Mouse (Mus musculus): ENCODE measurements at regions not wholly inside any gene's neighbourhood (a gene's known extent, or its start where the extent isn't known, plus 50 kb on each side); places are given as distances from the start of the nearest gene placed in this dataset.

GRCm38 (mm10) chr3:66506125-66506524 lies 209.5 kb upstream of the Veph1 start:
- ATAC-seq (ENCODE audit: low read depth), result no peak

GRCm38 (mm10) chr3:66505476-66506076 lies 208.9 kb upstream of the Veph1 start:
- Histone ChIP-seq H3K4me3 (ENCODE audit: low read length) (no peak overlapping the region), H3K36me3 (ENCODE audit: control insufficient read depth, insufficient read depth, low read length) (no peaks in the 10 kb centered on the region), H3K4me2 (ENCODE audit: low read depth, low read length) (no peak overlapping the region), H3K9me3 (ENCODE audit: control insufficient read depth, low read length) (no peaks in the 10 kb centered on the region), H3K27me3 (ENCODE audit: control insufficient read depth, insufficient read depth, low read depth, low read length) (no peaks in the 10 kb centered on the region), H3K9ac (ENCODE audit: low read length) (no peak overlapping the region), H3K27ac (ENCODE audit: low read length) (no peak overlapping the region), H3K4me1 (replicated peaks; ENCODE audit: control insufficient read depth, insufficient read depth, low read length) (no peaks in the 10 kb centered on the region)
- WGBS, result 59% methylated on average over 6 of the region's 6 CpGs
- ATAC-seq (ENCODE audit: low read depth), result no peak

More at GRCm38 (mm10) chr3:66506125-66506524, 209.5 kb upstream of the Veph1 start:
- no peak overlapping the region for H3K4me3 ChIP-seq (ENCODE audit: low read length)
- no peaks in the 10 kb centered on the region for H3K27me3 ChIP-seq (ENCODE audit: control insufficient read depth, insufficient read depth, low read depth, low read length)
- H3K4me1 ChIP-seq (replicated peaks; ENCODE audit: control insufficient read depth, insufficient read depth, low read length), result no peaks in the 10 kb centered on the region
- no peak overlapping the region for H3K27ac ChIP-seq (ENCODE audit: low read length)
- no peaks in the 10 kb centered on the region for H3K9me3 ChIP-seq (ENCODE audit: control insufficient read depth, low read length)
- no peak overlapping the region for H3K9ac ChIP-seq (ENCODE audit: low read length)
- H3K4me2 ChIP-seq (ENCODE audit: low read depth, low read length), result no peak overlapping the region
- no peaks in the 10 kb centered on the region for H3K36me3 ChIP-seq (ENCODE audit: control insufficient read depth, insufficient read depth, low read length)

- H3K9me3 ChIP-seq (ENCODE audit: control insufficient read depth, low read length), result no peaks in the 10 kb centered on the region
- no peak overlapping the region for H3K9ac ChIP-seq (ENCODE audit: low read length)
- no peaks in the 10 kb centered on the region for H3K27me3 ChIP-seq (ENCODE audit: control insufficient read depth, insufficient read depth, low read depth, low read length)
- no peak for ATAC-seq (ENCODE audit: low read depth)
- no peaks in the 10 kb centered on the region for H3K36me3 ChIP-seq (ENCODE audit: control insufficient read depth, insufficient read depth, low read length)
- WGBS, result 58% methylated on average over 6 of the region's 6 CpGs
- H3K4me1 ChIP-seq (replicated peaks; ENCODE audit: control insufficient read depth, insufficient read depth, low read length), result no peaks in the 10 kb centered on the region
- H3K4me2 ChIP-seq (ENCODE audit: low read depth, low read length), result no peak overlapping the region
- no peak overlapping the region for H3K27ac ChIP-seq (ENCODE audit: low read length)
- no peak overlapping the region for H3K4me3 ChIP-seq (ENCODE audit: low read length)
Observed at GRCm38 (mm10) chr3:66504717-66505116, 208.1 kb upstream of the Veph1 start.

DNA sequence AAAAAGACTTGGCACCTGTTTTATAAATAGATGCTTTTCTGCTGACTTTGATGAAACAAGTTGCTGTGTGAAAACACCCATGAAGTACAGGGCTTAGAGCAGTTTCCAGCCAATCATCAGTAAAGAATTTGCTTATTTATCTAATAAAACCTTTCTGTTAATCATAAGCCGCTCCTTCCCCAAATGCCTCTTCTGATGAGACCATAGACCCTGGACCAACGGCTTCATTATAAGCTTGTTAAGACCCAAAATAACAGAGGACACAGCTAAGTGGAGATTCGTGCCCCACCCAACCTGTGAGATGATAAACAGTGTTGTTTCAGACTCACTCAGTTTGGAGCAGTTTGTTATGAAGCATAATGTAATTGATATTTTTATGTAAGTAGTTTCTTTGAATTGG lies 207.0 kb upstream of the Veph1 start:
- 82% methylated on average over 3 of the region's 3 CpGs for WGBS
- H3K27ac ChIP-seq (ENCODE audit: low read length), result no peak overlapping the region
- H3K27me3 ChIP-seq (ENCODE audit: control insufficient read depth, insufficient read depth, low read depth, low read length), result no peaks in the 10 kb centered on the region
- H3K4me1 ChIP-seq (replicated peaks; ENCODE audit: control insufficient read depth, insufficient read depth, low read length), result no peaks in the 10 kb centered on the region
- no peaks in the 10 kb centered on the region for H3K36me3 ChIP-seq (ENCODE audit: control insufficient read depth, insufficient read depth, low read length)
- no peak overlapping the region for H3K4me3 ChIP-seq (ENCODE audit: low read length)
- no peaks in the 10 kb centered on the region for H3K9me3 ChIP-seq (ENCODE audit: control insufficient read depth, low read length)
- ATAC-seq (ENCODE audit: low read depth), result no peak
- no peak overlapping the region for H3K9ac ChIP-seq (ENCODE audit: low read length)
- H3K4me2 ChIP-seq (ENCODE audit: low read depth, low read length), result no peak overlapping the region

GRCm38 (mm10) chr3:66501865-66502264 lies 205.2 kb upstream of the Veph1 start:
- WGBS, result 78% methylated on average over 4 of the region's 4 CpGs
- H3K4me3 ChIP-seq (ENCODE audit: low read length), result no peak overlapping the region
- no peak overlapping the region for H3K27ac ChIP-seq (ENCODE audit: low read length)
- H3K4me1 ChIP-seq (replicated peaks; ENCODE audit: control insufficient read depth, insufficient read depth, low read length), result no peaks in the 10 kb centered on the region
- H3K27me3 ChIP-seq (ENCODE audit: control insufficient read depth, insufficient read depth, low read depth, low read length), result no peaks in the 10 kb centered on the region
- no peak overlapping the region for H3K9ac ChIP-seq (ENCODE audit: low read length)
- no peak overlapping the region for H3K4me2 ChIP-seq (ENCODE audit: low read depth, low read length)
- H3K36me3 ChIP-seq (ENCODE audit: control insufficient read depth, insufficient read depth, low read length), result no peaks in the 10 kb centered on the region
- ATAC-seq (ENCODE audit: low read depth), result no peak
- H3K9me3 ChIP-seq (ENCODE audit: control insufficient read depth, low read length), result no peaks in the 10 kb centered on the region

GRCm38 (mm10) chr3:66494442-66495113 lies 197.9 kb upstream of the Veph1 start:
- WGBS, result 50% methylated on average over 2 of the region's 2 CpGs
- no peaks in the 10 kb centered on the region for H3K9me3 ChIP-seq (ENCODE audit: control insufficient read depth, low read length)
- no peaks in the 10 kb centered on the region for H3K36me3 ChIP-seq (ENCODE audit: control insufficient read depth, insufficient read depth, low read length)
- H3K27me3 ChIP-seq (ENCODE audit: control insufficient read depth, insufficient read depth, low read depth, low read length), result no peaks in the 10 kb centered on the region
- no peak overlapping the region for H3K4me3 ChIP-seq (ENCODE audit: low read length)
- ATAC-seq (ENCODE audit: low read depth), result no peak
- no peak overlapping the region for H3K4me2 ChIP-seq (ENCODE audit: low read depth, low read length)
- no peak overlapping the region for H3K27ac ChIP-seq (ENCODE audit: low read length)
- no peak overlapping the region for H3K9ac ChIP-seq (ENCODE audit: low read length)
- no peaks in the 10 kb centered on the region for H3K4me1 ChIP-seq (replicated peaks; ENCODE audit: control insufficient read depth, insufficient read depth, low read length)

- H3K27ac ChIP-seq (ENCODE audit: low read length), result no peak overlapping the region
- 45% methylated on average over 6 of the region's 6 CpGs for WGBS
Observed at GRCm38 (mm10) chr3:66490696-66491357, 194.2 kb upstream of the Veph1 start.

DNA sequence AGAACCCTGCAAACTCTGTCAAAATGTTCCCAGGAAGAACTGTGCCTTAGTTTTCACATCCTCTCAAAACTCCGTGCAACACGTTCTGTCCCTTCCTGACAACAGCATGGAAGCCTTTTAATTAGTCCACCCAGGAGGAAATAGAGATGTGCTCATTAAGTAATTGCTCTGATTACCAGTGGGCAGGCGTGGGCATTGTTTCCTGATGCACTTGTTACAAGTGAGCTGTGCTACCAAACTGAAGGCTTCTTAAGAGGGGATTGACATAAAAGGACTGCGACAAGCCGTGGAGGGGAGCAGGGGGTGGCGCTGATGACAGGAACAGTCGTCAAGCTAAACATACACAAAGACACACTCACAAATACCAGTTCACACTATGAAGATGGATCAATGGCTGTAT lies 192.1 kb upstream of the Veph1 start:
- no peaks in the 10 kb centered on the region for H3K27me3 ChIP-seq (ENCODE audit: control insufficient read depth, insufficient read depth, low read depth, low read length)
- no peak for ATAC-seq (ENCODE audit: low read depth)
- no peaks in the 10 kb centered on the region for H3K4me1 ChIP-seq (replicated peaks; ENCODE audit: control insufficient read depth, insufficient read depth, low read length)
- WGBS, result 84% methylated on average over 7 of the region's 7 CpGs
- H3K9me3 ChIP-seq (ENCODE audit: control insufficient read depth, low read length), result no peaks in the 10 kb centered on the region
- no peak overlapping the region for H3K27ac ChIP-seq (ENCODE audit: low read length)
- no peaks in the 10 kb centered on the region for H3K36me3 ChIP-seq (ENCODE audit: control insufficient read depth, insufficient read depth, low read length)
- H3K4me3 ChIP-seq (ENCODE audit: low read length), result no peak overlapping the region
- no peak overlapping the region for H3K4me2 ChIP-seq (ENCODE audit: low read depth, low read length)
- no peak overlapping the region for H3K9ac ChIP-seq (ENCODE audit: low read length)

More at GRCm38 (mm10) chr3:66490696-66491357, 194.2 kb upstream of the Veph1 start:
- no peaks in the 10 kb centered on the region for H3K9me3 ChIP-seq (ENCODE audit: control insufficient read depth, low read length)
- H3K36me3 ChIP-seq (ENCODE audit: control insufficient read depth, insufficient read depth, low read length), result no peaks in the 10 kb centered on the region
- H3K4me3 ChIP-seq (ENCODE audit: low read length), result no peak overlapping the region
- H3K27me3 ChIP-seq (ENCODE audit: control insufficient read depth, insufficient read depth, low read depth, low read length), result no peaks in the 10 kb centered on the region
- no peaks in the 10 kb centered on the region for H3K4me1 ChIP-seq (replicated peaks; ENCODE audit: control insufficient read depth, insufficient read depth, low read length)
- H3K9ac ChIP-seq (ENCODE audit: low read length), result no peak overlapping the region
- ATAC-seq (ENCODE audit: low read depth), result no peak
- no peak overlapping the region for H3K4me2 ChIP-seq (ENCODE audit: low read depth, low read length)

DNA sequence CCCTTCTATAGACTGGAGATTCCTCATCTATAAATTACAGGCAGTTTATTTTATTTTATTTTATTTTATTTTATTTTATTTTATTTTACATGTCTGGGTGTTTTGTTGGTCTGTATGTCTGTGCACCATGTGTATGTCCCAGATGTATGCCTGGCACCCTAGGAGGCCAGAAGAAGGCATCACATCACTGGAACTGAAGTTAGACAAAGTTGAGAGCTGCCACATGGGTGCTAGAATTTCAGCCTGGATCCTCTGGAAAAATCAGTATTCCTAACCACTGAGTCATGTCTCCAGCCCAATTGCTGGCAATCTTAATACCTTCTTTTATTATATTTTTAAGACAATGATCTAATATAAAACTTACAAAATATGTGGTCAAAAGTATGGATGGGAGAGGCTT lies 190.0 kb upstream of the Veph1 start:
- no peaks in the 10 kb centered on the region for H3K4me1 ChIP-seq (replicated peaks; ENCODE audit: control insufficient read depth, insufficient read depth, low read length)
- H3K4me2 ChIP-seq (ENCODE audit: low read depth, low read length), result no peak overlapping the region
- no peaks in the 10 kb centered on the region for H3K9me3 ChIP-seq (ENCODE audit: control insufficient read depth, low read length)
- no peak overlapping the region for H3K27ac ChIP-seq (ENCODE audit: low read length)
- H3K36me3 ChIP-seq (ENCODE audit: control insufficient read depth, insufficient read depth, low read length), result no peaks in the 10 kb centered on the region
- no peaks in the 10 kb centered on the region for H3K27me3 ChIP-seq (ENCODE audit: control insufficient read depth, insufficient read depth, low read depth, low read length)
- no peak overlapping the region for H3K9ac ChIP-seq (ENCODE audit: low read length)
- no peak overlapping the region for H3K4me3 ChIP-seq (ENCODE audit: low read length)
- ATAC-seq (ENCODE audit: low read depth), result no peak

All from lung, embryonic 16.5 days (tissue).